Mouse (Mus musculus): ENCODE results near the gene Ccr1.
"Not testable (repeated sequence)": the region's sequence is repeated elsewhere in the genome, so short reads cannot be mapped to it uniquely, and the experiment has no call there.

Gene Ccr1

GRCm38 (mm10) chr9:123968290-123968912 lies at the start of gene Ccr1:
TSS of gene Ccr1 (minus strand) at chr9:123968692.
- DNase-seq (ENCODE audit: low spot score), result no peak

GRCm38 (mm10) chr9:124016048-124016447 lies 47.6 kb upstream of the Ccr1 start:
- DNase-seq (ENCODE audit: low spot score), result no peak

GRCm38 (mm10) chr9:124014985-124015652 lies 46.6 kb upstream of the Ccr1 start:
- DNase-seq (ENCODE audit: low spot score), result no peak

- no peak for DNase-seq (ENCODE audit: low spot score)
Measured at GRCm38 (mm10) chr9:124013270-124013669, 44.8 kb upstream of the Ccr1 start.

- no peak for DNase-seq (ENCODE audit: low spot score)
Measured at GRCm38 (mm10) chr9:124012691-124013090, 44.2 kb upstream of the Ccr1 start.

- no peak for DNase-seq (ENCODE audit: low spot score)
Measured at GRCm38 (mm10) chr9:123999784-124000183, 31.3 kb upstream of the Ccr1 start.

GRCm38 (mm10) chr9:123997719-123998118 lies 29.2 kb upstream of the Ccr1 start:
- no peak for DNase-seq (ENCODE audit: low spot score)

- no peak for DNase-seq (ENCODE audit: low spot score)
Measured at GRCm38 (mm10) chr9:123991312-123991906, 22.9 kb upstream of the Ccr1 start.

GRCm38 (mm10) chr9:123989671-123990070 lies 21.2 kb upstream of the Ccr1 start:
- DNase-seq (ENCODE audit: low spot score), result no peak

- no peak for DNase-seq (ENCODE audit: low spot score)
Measured at GRCm38 (mm10) chr9:123986217-123986616, 17.7 kb upstream of the Ccr1 start.

- no peak for DNase-seq (ENCODE audit: low spot score)
Measured at GRCm38 (mm10) chr9:123984943-123985342, 16.5 kb upstream of the Ccr1 start.

GRCm38 (mm10) chr9:123982720-123983119 lies 14.2 kb upstream of the Ccr1 start:
- DNase-seq (ENCODE audit: low spot score), result no peak

GRCm38 (mm10) chr9:123981909-123982308 lies 13.4 kb upstream of the Ccr1 start:
- DNase-seq (ENCODE audit: low spot score), result no peak

- not testable (repeated sequence) for DNase-seq (ENCODE audit: low spot score)
Measured at GRCm38 (mm10) chr9:123980858-123981475, 12.5 kb upstream of the Ccr1 start.

- no peak for DNase-seq (ENCODE audit: low spot score)
Measured at GRCm38 (mm10) chr9:123978308-123978707, 9.8 kb upstream of the Ccr1 start, which contains the start of gene Ccr1l1. TSS of gene Ccr1l1 (minus strand) at chr9:123978408.

GRCm38 (mm10) chr9:123976876-123977663 lies 8.6 kb upstream of the Ccr1 start:
- no peak for DNase-seq (ENCODE audit: low spot score)

GRCm38 (mm10) chr9:123975630-123976029 lies 7.1 kb upstream of the Ccr1 start:
- no peak for DNase-seq (ENCODE audit: low spot score)

GRCm38 (mm10) chr9:123966858-123967495 lies 1.5 kb downstream of the Ccr1 start:
- not testable (repeated sequence) for DNase-seq (ENCODE audit: low spot score)

- no peak for DNase-seq (ENCODE audit: low spot score)
Measured at GRCm38 (mm10) chr9:123964776-123965175, 3.7 kb downstream of the Ccr1 start.

GRCm38 (mm10) chr9:123960161-123960560 lies 8.3 kb downstream of the Ccr1 start:
- DNase-seq (ENCODE audit: low spot score), result no peak

- DNase-seq (ENCODE audit: low spot score), result no peak
Measured at GRCm38 (mm10) chr9:123957911-123958413, 10.5 kb downstream of the Ccr1 start.
